Mouse (Mus musculus) limb, embryonic 15.5 days (tissue): ENCODE results near the gene Trim30a. TPM values are rescaled to one million over a fixed set of nuclear protein-coding genes. Genes with fewer than 3 reads are reported as not detected.

ENCODE experiments used
- ATAC-seq: fragments of 200-750 bp; cut with Nextera tagmentation; 2 replicates; pipeline ENCODE4 v1.8.0; 2017; ENCODE audit warnings: low read depth, moderate TSS enrichment; ENCODE audit not compliant: insufficient number of reproducible peaks, low FRiP score, low TSS enrichment
- H3K27ac ChIP-seq: fragments of 300-500 bp; sonication (generic); 2 replicates; pipeline ENCODE4 v1.5.1; 2015; ENCODE audit warnings: moderate library complexity, mild to moderate bottlenecking, inconsistent platforms
- H3K27me3 ChIP-seq: fragments of 300-500 bp; sonication (generic); 2 replicates; pipeline ENCODE4 v1.6.1; 2015; ENCODE audit warnings: inconsistent platforms
- H3K36me3 ChIP-seq: fragments of 300-500 bp; sonication (generic); 2 replicates; pipeline ENCODE4 v1.6.1; 2015; ENCODE audit warnings: inconsistent platforms
- H3K4me1 ChIP-seq: fragments of 300-500 bp; sonication (generic); 2 replicates; pipeline ENCODE4 v1.6.1; 2015; ENCODE audit warnings: inconsistent platforms
- H3K4me2 ChIP-seq: fragments of 300-500 bp; sonication (generic); 2 replicates; pipeline ENCODE4 v1.6.1; 2015; ENCODE audit warnings: mild to moderate bottlenecking, inconsistent platforms
- H3K4me3 ChIP-seq: fragments of 300-500 bp; sonication (generic); 2 replicates; pipeline ENCODE4 v1.5.1; 2015; ENCODE audit warnings: mild to moderate bottlenecking, inconsistent platforms
- H3K9ac ChIP-seq: fragments of 300-500 bp; sonication (generic); 2 replicates; pipeline ENCODE4 v1.6.1; 2015; ENCODE audit warnings: inconsistent platforms
- H3K9me3 ChIP-seq: fragments of 300-500 bp; sonication (generic); 2 replicates; pipeline ENCODE4 v1.6.1; 2016; ENCODE audit warnings: inconsistent platforms
- polyA plus RNA-seq: library from polyadenylated mRNA; unstranded; fragments of >200 nt; fragmentation: Nextera tagmentation; extraction: Ambion mirVana; gene quantifications from 2 replicates; pipeline ENCODE4 v1.2.1, GENCODE M21; 2015

Gene Trim30a
- polyA plus RNA-seq, 1 experiment from 2014 or later: 1.4 TPM

DNA sequence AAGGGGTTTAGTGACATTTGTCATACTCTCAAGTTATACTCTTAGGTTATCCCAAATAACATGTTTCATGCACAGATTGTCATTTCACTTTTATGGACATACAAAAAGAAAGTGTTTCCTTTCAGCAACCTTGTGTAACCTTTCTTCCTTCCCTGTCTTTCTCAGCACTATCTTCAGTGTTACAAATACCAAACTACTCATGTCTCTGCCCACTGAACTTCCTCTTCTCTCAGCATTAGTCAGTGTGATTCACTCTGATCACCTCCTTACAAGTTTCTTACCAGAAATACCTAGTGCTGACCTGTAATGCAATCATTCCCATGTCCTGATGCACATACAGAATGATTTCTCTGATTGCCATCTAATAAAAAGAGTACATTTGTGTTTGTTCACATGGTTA, 98.7 kb downstream of the Trim30a start:
- H3K4me2 ChIP-seq: no peak overlapping the region
- H3K27ac ChIP-seq: no peak overlapping the region
- no peaks in the 10 kb centered on the region for H3K9me3 ChIP-seq
- H3K27me3 ChIP-seq: no peaks in the 10 kb centered on the region
- no peak overlapping the region for H3K9ac ChIP-seq
- H3K4me3 ChIP-seq: no peak overlapping the region
- H3K36me3 ChIP-seq: no peaks in the 10 kb centered on the region
- no peak for ATAC-seq
- no peaks in the 10 kb centered on the region for H3K4me1 ChIP-seq

Other genes starting within 250 kb of the Trim30a start
- gene Trim6, start 246.4 kb downstream of the Trim30a start, polyA plus RNA-seq: 0.50 and 0.61 TPM in 2 replicates
- 1.8 and 1.9 TPM in 2 replicates for gene Trim34a, start 220.7 kb downstream of the Trim30a start, polyA plus RNA-seq
- gene Trim5, start 177.1 kb downstream of the Trim30a start, polyA plus RNA-seq: 0.26 and 0.37 TPM in 2 replicates
- gene Trim12a, start 149.7 kb downstream of the Trim30a start, polyA plus RNA-seq: 5.7 and 6.1 TPM in 2 replicates
- not detected in 2 replicates for gene Trim34b, start 135.7 kb downstream of the Trim30a start, polyA plus RNA-seq
- gene Trim12c, start 111.8 kb downstream of the Trim30a start, polyA plus RNA-seq: 1.7 and 2.7 TPM in 2 replicates
- 0.04 TPM in 1 of 2 replicates, not detected in the other for gene Trim30b, start 95.3 kb downstream of the Trim30a start, polyA plus RNA-seq
- gene Trim30c, start 64.4 kb downstream of the Trim30a start, polyA plus RNA-seq: 0.14 and 0.36 TPM in 2 replicates
- 0.60 and 0.74 TPM in 2 replicates for gene Trim30d, start 42.7 kb upstream of the Trim30a start, polyA plus RNA-seq
- gene Olfr651, start 84.9 kb upstream of the Trim30a start, polyA plus RNA-seq: not detected in 2 replicates
- not detected in 2 replicates for gene Olfr652, start 95.7 kb upstream of the Trim30a start, polyA plus RNA-seq
- gene Olfr653, start 112.1 kb upstream of the Trim30a start, polyA plus RNA-seq: not detected in 2 replicates
- not detected in 2 replicates for gene Olfr654, start 121.8 kb upstream of the Trim30a start, polyA plus RNA-seq
- not detected in 2 replicates for gene Olfr655, start 136.6 kb upstream of the Trim30a start, polyA plus RNA-seq
- not detected in 2 replicates for gene Olfr656, start 148.8 kb upstream of the Trim30a start, polyA plus RNA-seq
- not detected in 2 replicates for gene Olfr657, start 159.6 kb upstream of the Trim30a start, polyA plus RNA-seq
- not detected in 2 replicates for gene Olfr658, start 182.1 kb upstream of the Trim30a start, polyA plus RNA-seq
- not detected in 2 replicates for gene Olfr659, start 201.6 kb upstream of the Trim30a start, polyA plus RNA-seq
- gene Olfr661, start 221.3 kb upstream of the Trim30a start, polyA plus RNA-seq: not detected in 2 replicates